Mouse (Mus musculus) heart, embryonic 16.5 days (tissue): ENCODE data around the gene Cebpa. TPM values are rescaled to one million over a fixed set of nuclear protein-coding genes. Genes with fewer than 3 reads are reported as not detected.
A peak's percentile ranks its signal among the peaks of the same experiment; 100 is the strongest.

Experiments
- ATAC-seq: fragments of 200-750 bp; cut with Nextera tagmentation; replicated peaks from 2 replicates; pipeline ENCODE4 v1.8.0; 2017; ENCODE audit warnings: moderate number of reproducible peaks; ENCODE audit not compliant: insufficient read depth, low FRiP score; ENCODE audit errors: extremely low read depth
- H3K27ac ChIP-seq: fragments of 300-500 bp; sonication (generic); 2 replicates; pipeline ENCODE4 v1.5.1; 2014; ENCODE audit warnings: mild to moderate bottlenecking, low read length, control low read depth, moderate library complexity
- H3K27me3 ChIP-seq: fragments of 300-500 bp; sonication (generic); 2 replicates; pipeline ENCODE4 v1.6.1; 2014; ENCODE audit warnings: low read length, mixed read lengths; ENCODE audit not compliant: control insufficient read depth, insufficient read depth
- H3K36me3 ChIP-seq: fragments of 300-500 bp; sonication (generic); 2 replicates; pipeline ENCODE4 v1.6.1; 2014; ENCODE audit not compliant: control insufficient read depth, insufficient read depth
- H3K4me1 ChIP-seq: fragments of 300-500 bp; sonication (generic); 2 replicates; pipeline ENCODE4 v1.6.1; 2014; ENCODE audit warnings: low read length, mixed read lengths; ENCODE audit not compliant: control insufficient read depth, insufficient read depth
- H3K4me2 ChIP-seq: fragments of 300-500 bp; sonication (generic); 2 replicates; pipeline ENCODE4 v1.6.1; 2014; ENCODE audit warnings: low read depth, mild to moderate bottlenecking, control low read depth, low read length
- H3K4me3 ChIP-seq: fragments of 300-500 bp; sonication (generic); 2 replicates; pipeline ENCODE4 v1.5.1; 2014; ENCODE audit warnings: mild to moderate bottlenecking, control low read depth, low read length
- H3K9ac ChIP-seq: fragments of 300-500 bp; sonication (generic); 2 replicates; pipeline ENCODE4 v1.6.1; 2014; ENCODE audit warnings: low read length, control low read depth
- H3K9me3 ChIP-seq: fragments of 300-500 bp; sonication (generic); replicated peaks from 2 replicates; pipeline ENCODE4 v1.6.1; 2016; ENCODE audit warnings: low read length; ENCODE audit not compliant: control insufficient read depth
- WGBS: fragments of 180-500 bp; shearing (Covaris S2); extraction: QIAGEN DNeasy Blood & Tissue Kit; methylation state at CpG from one replicate; pipeline ENCODE4 v1.1.7; 2014; 5-methylcytosine and 5-hydroxymethylcytosine counted together
- polyA plus RNA-seq: library from polyadenylated mRNA; unstranded; fragments of >200 nt; fragmentation: Nextera tagmentation; extraction: Ambion mirVana; gene quantifications from 2 replicates; pipeline ENCODE4 v1.2.1, GENCODE M21; 2015

The Cebpa gene
- polyA plus RNA-seq, 1 experiment from 2014 or later, result 1.0 TPM

DNA sequence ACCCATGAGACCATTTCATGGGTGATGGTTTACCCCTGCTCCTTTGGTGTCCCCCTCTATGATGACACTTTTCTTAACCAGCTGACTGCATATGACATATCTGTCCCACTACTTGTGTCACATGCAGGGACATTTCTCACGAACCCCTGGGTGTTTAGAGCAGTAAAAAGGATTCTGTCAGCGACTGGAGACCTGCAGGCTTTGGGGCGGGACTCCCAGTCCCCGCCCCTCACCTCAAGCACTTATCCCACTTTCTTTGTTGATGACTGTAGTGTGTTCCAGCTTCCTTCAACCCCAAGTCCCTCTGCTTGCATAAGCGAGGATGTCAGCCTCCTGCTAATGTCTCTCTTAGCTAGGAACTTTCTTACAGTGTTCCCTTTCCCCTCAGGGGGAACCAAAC, 2.0 kb upstream of the Cebpa start:
- Histone ChIP-seq H3K27me3 (peaks cover 41% of the 10 kb centered on the region), H3K4me1 (peaks cover 10% of the 10 kb centered on the region), H3K4me3 (no peak overlapping the region), H3K9ac (no peak overlapping the region), H3K4me2 (no peak overlapping the region), H3K36me3 (no peaks in the 10 kb centered on the region), H3K27ac (no peak overlapping the region), H3K9me3 (no peaks in the 10 kb centered on the region)
- no peak for ATAC-seq
- WGBS, result 59% methylated on average over 5 of the region's 5 CpGs

DNA sequence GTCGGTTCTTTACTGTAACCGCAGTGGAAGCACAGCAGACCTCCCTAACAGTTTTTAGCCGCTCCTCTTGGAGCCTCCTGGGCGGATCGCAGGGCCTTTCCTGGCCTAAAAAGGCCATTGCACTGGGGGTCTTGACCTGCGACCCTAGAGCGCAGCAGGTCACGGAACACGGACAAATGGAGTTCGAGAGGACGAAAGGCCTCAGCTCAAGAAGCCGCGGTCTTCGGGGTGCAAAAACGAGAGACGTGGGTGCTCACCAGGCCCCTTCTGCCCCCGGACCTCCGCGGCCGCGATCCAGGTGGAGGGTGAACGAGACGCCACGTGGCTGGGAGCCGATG, 1.4 kb upstream of the Cebpa start:
- H3K4me1 ChIP-seq, result peaks cover 10% of the 10 kb centered on the region
- H3K27ac ChIP-seq, result no peak overlapping the region; the same call in 1 of the 2 replicates
- 2% methylated on average over 25 of the region's 25 CpGs for WGBS
- no peaks in the 10 kb centered on the region for H3K9me3 ChIP-seq
- ATAC-seq, result no peak
- H3K9ac ChIP-seq, result peak overlapping the region; percentile 67
- H3K36me3 ChIP-seq, result no peaks in the 10 kb centered on the region
- H3K4me3 ChIP-seq, result peak overlapping the region; percentile 75
- H3K4me2 ChIP-seq, result peak overlapping the region; percentile 99
- peaks cover 48% of the 10 kb centered on the region for H3K27me3 ChIP-seq

DNA sequence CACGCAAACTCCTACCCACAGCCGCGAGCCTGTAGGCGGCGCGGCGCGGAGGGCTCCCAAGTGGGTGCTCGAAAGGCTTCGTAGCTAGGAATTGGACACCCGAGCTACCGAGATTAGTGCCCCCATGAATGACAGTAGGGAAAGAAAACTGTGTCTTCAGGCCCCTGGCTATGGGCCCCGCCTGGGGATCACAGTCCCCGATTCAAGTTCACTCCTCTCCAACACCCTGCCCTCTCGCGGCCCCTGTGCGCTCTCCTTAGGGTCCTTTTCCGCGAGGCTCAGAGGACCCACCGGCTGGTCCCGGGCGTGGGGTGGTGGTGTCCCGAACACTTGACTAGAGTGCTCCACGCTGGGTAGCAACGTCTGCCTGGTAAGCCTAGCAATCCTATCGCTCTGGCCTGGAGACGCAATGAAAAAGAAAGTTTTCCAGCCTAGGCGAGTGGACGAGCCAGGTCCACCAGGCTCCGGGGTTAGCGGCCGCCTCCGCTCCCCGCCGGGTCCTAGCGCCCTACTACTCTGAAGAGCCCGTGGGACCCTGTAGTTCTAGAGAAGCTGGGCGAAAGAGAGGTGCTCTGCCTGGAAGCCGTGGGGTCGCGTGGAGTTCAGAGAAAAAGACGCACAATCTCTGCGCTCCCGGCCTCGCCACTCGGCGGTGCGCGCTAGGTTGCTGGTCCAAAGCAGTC, 853 bp upstream of the Cebpa start:
- under 1% methylated on average over 49 of the region's 49 CpGs for WGBS
- peak; percentile 80 for ATAC-seq

GRCm38 (mm10) chr7:35119506-35120145, 533 bp downstream of the Cebpa start:
- Histone ChIP-seq H3K4me2 (peak overlapping the region; percentile 99), H3K27ac (peak overlapping the region; percentile 29; the same call in 1 of the 2 replicates), H3K4me1 (peaks cover 10% of the 10 kb centered on the region), H3K4me3 (peak overlapping the region; percentile 75), H3K9me3 (no peaks in the 10 kb centered on the region), H3K9ac (peak overlapping the region; percentile 67), H3K27me3 (peaks cover 62% of the 10 kb centered on the region), H3K36me3 (no peaks in the 10 kb centered on the region)
- under 1% methylated on average over 70 of the region's 83 CpGs for WGBS
- no peak for ATAC-seq

More for the DNA sequence above, 853 bp upstream of the Cebpa start:
- Histone ChIP-seq H3K36me3 (no peaks in the 10 kb centered on the region), H3K9me3 (no peaks in the 10 kb centered on the region), H3K9ac (peak overlapping the region; percentile 67), H3K27me3 (peaks cover 52% of the 10 kb centered on the region), H3K4me2 (peak overlapping the region; percentile 99), H3K27ac (peak overlapping the region; percentile 54), H3K4me3 (peak overlapping the region; percentile 75), H3K4me1 (peaks cover 10% of the 10 kb centered on the region)

- Histone ChIP-seq H3K27me3 (peaks cover 62% of the 10 kb centered on the region), H3K27ac (no peak overlapping the region), H3K4me3 (peak overlapping the region; percentile 75), H3K36me3 (no peaks in the 10 kb centered on the region), H3K9me3 (no peaks in the 10 kb centered on the region), H3K4me2 (peak overlapping the region; percentile 99), H3K4me1 (peaks cover 10% of the 10 kb centered on the region), H3K9ac (peak overlapping the region; percentile 67)
- WGBS, result under 1% methylated on average over 53 of the region's 53 CpGs
- no peak for ATAC-seq
Measured at GRCm38 (mm10) chr7:35120146-35120691, 1.1 kb downstream of the Cebpa start.

DNA sequence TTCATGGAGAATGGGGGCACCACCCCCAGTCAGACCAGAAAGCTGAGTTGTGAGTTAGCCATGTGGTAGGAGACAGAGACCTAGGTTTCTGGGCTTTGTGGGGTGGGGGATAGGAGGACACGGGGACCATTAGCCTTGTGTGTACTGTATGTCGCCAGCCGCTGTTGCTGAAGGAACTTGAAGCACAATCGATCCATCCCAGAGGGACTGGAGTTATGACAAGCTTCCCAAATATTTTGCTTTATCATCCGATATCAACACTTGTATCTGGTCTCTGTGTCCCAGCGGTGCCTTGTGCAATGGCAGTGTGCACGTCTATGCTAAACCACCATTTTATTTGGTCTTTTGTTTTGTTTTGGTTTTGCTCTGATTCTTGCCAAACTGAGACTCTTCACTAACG, 2.1 kb downstream of the Cebpa start:
- WGBS, result 34% methylated on average over 8 of the region's 8 CpGs
- H3K27me3 ChIP-seq, result peaks cover 61% of the 10 kb centered on the region
- no peak overlapping the region; the same call in 1 of the 2 replicates for H3K9ac ChIP-seq
- ATAC-seq, result no peak
- no peaks in the 10 kb centered on the region for H3K9me3 ChIP-seq
- peaks cover 10% of the 10 kb centered on the region for H3K4me1 ChIP-seq
- no peaks in the 10 kb centered on the region for H3K36me3 ChIP-seq
- H3K4me3 ChIP-seq, result peak overlapping the region; percentile 75
- H3K27ac ChIP-seq, result no peak overlapping the region
- H3K4me2 ChIP-seq, result peak overlapping the region; percentile 99; the same call in 1 of the 2 replicates

GRCm38 (mm10) chr7:35122401-35123320, 3.6 kb downstream of the Cebpa start:
- H3K4me2 ChIP-seq, result no peak overlapping the region
- ATAC-seq, result no peak
- no peak overlapping the region for H3K9ac ChIP-seq
- peaks cover 8% of the 10 kb centered on the region for H3K4me1 ChIP-seq
- H3K27me3 ChIP-seq, result peaks cover 52% of the 10 kb centered on the region
- H3K27ac ChIP-seq, result no peak overlapping the region
- H3K4me3 ChIP-seq, result no peak overlapping the region
- 73% methylated on average over 10 of the region's 10 CpGs for WGBS
- no peaks in the 10 kb centered on the region for H3K36me3 ChIP-seq
- H3K9me3 ChIP-seq, result no peaks in the 10 kb centered on the region

DNA sequence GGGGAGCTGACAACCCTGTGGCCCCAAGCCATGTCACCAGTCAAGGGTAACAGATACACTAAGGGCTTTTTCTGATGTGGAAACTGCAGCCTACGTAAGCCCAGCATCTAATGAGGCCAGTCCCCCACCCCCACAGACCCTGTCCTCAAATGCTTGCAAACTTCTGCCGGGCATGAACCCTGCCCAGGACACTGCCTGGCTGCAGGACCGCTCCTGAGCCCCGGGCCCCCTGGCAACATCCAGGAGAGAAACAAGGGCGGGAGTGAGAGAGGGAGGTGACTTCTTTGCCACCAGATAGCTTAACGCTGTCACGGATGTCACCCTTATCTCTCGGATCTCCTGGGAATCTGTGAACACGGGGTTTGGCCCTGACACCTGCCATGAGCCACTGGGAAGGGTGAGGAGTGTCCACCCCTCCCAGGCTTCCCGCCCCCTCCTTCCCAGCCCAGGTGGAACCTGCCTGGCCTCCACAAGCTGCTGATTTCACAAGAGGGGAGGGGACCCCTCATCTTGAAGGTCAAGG, 4.4 kb downstream of the Cebpa start:
- Histone ChIP-seq H3K4me3 (no peak overlapping the region), H3K4me2 (no peak overlapping the region), H3K36me3 (no peaks in the 10 kb centered on the region), H3K27ac (no peak overlapping the region), H3K9ac (no peak overlapping the region), H3K9me3 (no peaks in the 10 kb centered on the region), H3K27me3 (peaks cover 52% of the 10 kb centered on the region), H3K4me1 (peaks cover 7% of the 10 kb centered on the region)
- ATAC-seq, result no peak
- WGBS, result 32% methylated on average over 10 of the region's 10 CpGs
